Mouse (Mus musculus): ENCODE results near the gene Rnh1. TPM values are rescaled to one million over a fixed set of nuclear protein-coding genes. Genes with fewer than 3 reads are reported as not detected.

Rnh1 gene
- polyA plus RNA-seq, 1 experiment from 2014 or later: 50.0 TPM

DNA sequence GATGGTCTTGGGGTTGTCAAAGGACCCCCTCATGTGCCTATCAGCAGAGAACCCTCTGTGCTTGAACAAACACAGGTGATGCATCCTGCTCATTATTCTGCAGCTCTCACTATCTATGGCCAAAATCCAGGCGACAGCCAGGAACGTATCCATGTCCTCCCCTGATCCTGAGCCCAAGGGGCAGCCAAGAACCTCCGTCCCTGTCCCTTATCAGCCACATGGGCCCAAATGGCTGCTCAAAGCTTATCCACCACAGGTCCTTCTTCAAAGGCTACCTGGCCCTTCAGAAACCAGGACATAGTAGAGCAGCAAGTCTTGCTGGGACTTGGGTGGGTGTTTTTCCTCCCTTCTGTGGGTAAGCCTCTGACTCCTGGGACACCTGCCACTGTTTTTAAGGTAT, 15.5 kb upstream of the Rnh1 start:
- H3K27me3 ChIP-seq (replicated peaks): no peaks in the 10 kb centered on the region
- no peak for ATAC-seq (ENCODE audit: low FRiP score)
- WGBS: 88% methylated on average over 3 of the region's 3 CpGs

DNA sequence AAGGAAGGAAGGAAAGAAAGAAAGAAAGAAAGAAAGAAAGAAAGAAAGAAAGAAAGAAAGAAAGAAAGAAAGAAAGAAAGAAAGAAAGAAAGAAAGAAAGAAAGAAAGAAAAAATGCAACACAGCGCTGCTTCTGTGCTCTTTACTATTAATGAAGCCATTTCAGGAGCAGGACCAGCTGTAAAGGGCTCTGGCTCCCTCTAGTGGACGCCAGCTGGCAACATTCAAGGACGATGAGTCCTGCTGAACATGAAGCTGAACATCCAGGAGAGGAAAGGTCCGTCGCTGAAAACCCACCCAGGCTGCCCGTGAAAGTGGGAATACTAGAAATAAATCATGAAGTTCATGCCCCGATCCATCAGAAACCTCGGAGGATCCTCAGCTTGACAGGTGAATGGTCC, 3.5 kb upstream of the Rnh1 start:
- Histone ChIP-seq H3K27ac (replicated peaks) (no peak overlapping the region), H3K4me1 (peaks cover 13% of the 10 kb centered on the region), H3K4me2 (peak overlapping the region; percentile 6; the same call in 1 of the 2 replicates), H3K9ac (replicated peaks) (no peak overlapping the region), H3K27me3 (replicated peaks) (no peaks in the 10 kb centered on the region), H3K36me3 (no peaks in the 10 kb centered on the region), H3K4me3 (replicated peaks) (no peak overlapping the region), H3K9me3 (replicated peaks) (no peaks in the 10 kb centered on the region)
- no peak for ATAC-seq (ENCODE audit: low FRiP score)
- WGBS: 2% methylated on average over 8 of the region's 8 CpGs

More for the DNA sequence above, 15.5 kb upstream of the Rnh1 start:
- H3K4me3 ChIP-seq (replicated peaks): no peak overlapping the region
- no peak overlapping the region for H3K9ac ChIP-seq (replicated peaks)
- no peak overlapping the region for H3K27ac ChIP-seq (replicated peaks)
- peaks cover 15% of the 10 kb centered on the region for H3K4me1 ChIP-seq
- H3K4me2 ChIP-seq: no peak overlapping the region
- no peaks in the 10 kb centered on the region for H3K9me3 ChIP-seq (replicated peaks)
- H3K36me3 ChIP-seq: peaks cover 36% of the 10 kb centered on the region

DNA sequence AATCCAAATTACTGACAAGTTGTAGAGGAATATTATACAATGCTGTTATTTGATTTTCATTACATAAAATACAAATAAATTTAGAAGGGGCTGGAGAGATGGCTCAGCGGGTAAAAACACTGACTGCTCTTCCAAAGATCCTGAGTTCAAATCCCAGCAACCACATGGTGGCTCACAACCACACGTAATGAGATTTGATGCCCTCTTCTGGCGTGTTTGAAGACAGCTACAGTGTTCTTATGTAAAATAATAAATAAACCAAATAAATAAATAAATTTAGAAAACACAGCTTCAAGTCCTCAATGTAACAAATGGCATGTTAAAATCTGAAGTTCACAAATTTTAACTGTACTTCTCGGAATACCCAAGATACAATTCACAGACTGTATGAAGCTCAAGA, 2.4 kb upstream of the Rnh1 start:
- H3K4me1 ChIP-seq: peaks cover 13% of the 10 kb centered on the region

DNA sequence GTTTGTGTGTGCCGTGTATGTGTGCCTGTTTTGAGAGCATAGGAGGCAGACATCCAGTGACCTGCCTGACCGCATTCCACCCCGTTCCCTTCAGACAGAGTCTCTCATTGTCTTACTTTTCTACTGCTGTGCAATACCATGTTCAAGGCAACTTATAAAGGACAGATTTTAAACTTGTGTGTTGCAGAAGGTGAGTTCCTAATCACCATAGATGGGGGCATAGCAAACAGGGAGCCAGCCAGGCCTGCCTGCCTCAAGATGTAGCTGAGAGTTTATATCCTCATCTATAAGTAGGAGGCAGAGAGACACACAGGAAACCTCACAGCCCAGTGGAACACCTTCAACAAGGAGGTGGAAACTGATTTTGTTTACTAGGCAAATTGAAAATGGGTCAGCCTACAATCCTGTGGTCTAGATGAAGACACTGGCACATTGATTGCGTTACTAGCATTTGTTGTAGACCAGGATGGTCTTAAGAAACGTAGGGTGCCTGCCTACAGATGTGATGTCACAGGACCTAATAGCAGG, 730 bp upstream of the Rnh1 start:
- no peak for ATAC-seq (ENCODE audit: low FRiP score)
- Histone ChIP-seq H3K4me3 (replicated peaks) (peak overlapping the region; percentile 55), H3K27ac (replicated peaks) (peak overlapping the region; percentile 96), H3K4me1 (peaks cover 20% of the 10 kb centered on the region), H3K4me2 (peak overlapping the region; percentile 83), H3K27me3 (replicated peaks) (no peaks in the 10 kb centered on the region), H3K9ac (replicated peaks) (peak overlapping the region; percentile 59), H3K36me3 (no peaks in the 10 kb centered on the region), H3K9me3 (replicated peaks) (no peaks in the 10 kb centered on the region)
- 84% methylated on average over 5 of the region's 5 CpGs for whole genome bisulfite sequencing

More for the DNA sequence above, 2.4 kb upstream of the Rnh1 start:
- ATAC-seq (ENCODE audit: low FRiP score): no peak
- no peak overlapping the region for H3K4me2 ChIP-seq
- H3K27ac ChIP-seq (replicated peaks): no peak overlapping the region
- WGBS: 91% methylated on average over 4 of the region's 4 CpGs
- H3K9me3 ChIP-seq (replicated peaks): no peaks in the 10 kb centered on the region
- H3K27me3 ChIP-seq (replicated peaks): no peaks in the 10 kb centered on the region
- no peak overlapping the region for H3K9ac ChIP-seq (replicated peaks)
- no peak overlapping the region for H3K4me3 ChIP-seq (replicated peaks)
- H3K36me3 ChIP-seq: no peaks in the 10 kb centered on the region

DNA sequence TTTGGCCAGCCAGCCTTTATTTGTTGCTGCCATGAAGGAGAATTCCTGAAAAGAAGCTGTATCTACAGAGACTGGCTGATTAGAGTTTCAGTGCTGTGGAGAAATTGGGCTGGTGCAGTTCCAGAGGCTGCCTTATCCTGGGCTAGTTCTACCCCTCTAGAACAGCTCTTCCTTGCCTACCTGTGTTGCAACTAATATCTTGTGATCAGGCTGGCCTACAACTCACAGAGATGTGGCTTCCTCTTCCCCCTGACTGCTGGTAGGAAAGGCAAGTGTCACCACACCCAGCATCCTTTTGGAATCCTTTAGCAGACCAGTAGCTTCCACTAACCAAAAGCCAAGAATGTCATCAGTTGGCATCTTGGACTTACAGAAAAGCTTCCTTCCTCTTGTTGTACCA, 2.8 kb downstream of the Rnh1 start:
- Histone ChIP-seq H3K4me3 (replicated peaks) (no peak overlapping the region), H3K4me1 (peaks cover 26% of the 10 kb centered on the region), H3K27me3 (replicated peaks) (no peaks in the 10 kb centered on the region), H3K9ac (replicated peaks) (0 out of 2 replicates have a peak overlapping the region, but pooled peaks have one; percentile 2), H3K27ac (replicated peaks) (no peak overlapping the region), H3K4me2 (no peak overlapping the region), H3K9me3 (replicated peaks) (no peaks in the 10 kb centered on the region), H3K36me3 (peaks cover 7% of the 10 kb centered on the region; the same call in 1 of the 2 replicates)
- no peak for ATAC-seq (ENCODE audit: low FRiP score)

DNA sequence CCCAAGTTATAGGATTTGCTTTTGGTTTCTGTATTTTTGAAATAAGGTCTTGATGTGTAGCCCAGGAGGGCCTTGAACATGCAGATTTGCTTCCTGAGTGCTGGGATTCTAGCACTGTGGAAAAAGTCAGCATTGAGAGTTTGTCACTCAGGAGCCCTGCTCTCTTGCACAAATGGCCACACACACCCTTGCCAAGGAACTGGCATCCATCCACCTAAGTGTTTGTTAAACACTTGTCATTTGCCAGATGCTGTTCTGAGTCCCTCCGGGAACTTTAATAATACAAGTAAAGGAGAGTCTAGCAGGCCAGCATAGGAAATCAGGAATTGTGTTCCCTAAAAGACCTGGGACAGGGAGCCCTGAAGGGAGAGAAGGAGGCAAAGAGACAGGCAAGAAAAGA, 3.4 kb downstream of the Rnh1 start:
- Histone ChIP-seq H3K4me1 (peaks cover 26% of the 10 kb centered on the region), H3K36me3 (peaks cover 7% of the 10 kb centered on the region; the same call in 1 of the 2 replicates), H3K27me3 (replicated peaks) (no peaks in the 10 kb centered on the region), H3K9ac (replicated peaks) (0 out of 2 replicates have a peak overlapping the region, but pooled peaks have one; percentile 2), H3K4me3 (replicated peaks) (no peak overlapping the region), H3K27ac (replicated peaks) (no peak overlapping the region; the same call in 1 of the 2 replicates), H3K4me2 (no peak overlapping the region), H3K9me3 (replicated peaks) (no peaks in the 10 kb centered on the region)
- 68% methylated on average over 1 of the region's 1 CpGs for WGBS
- no peak for ATAC-seq (ENCODE audit: low FRiP score)

DNA sequence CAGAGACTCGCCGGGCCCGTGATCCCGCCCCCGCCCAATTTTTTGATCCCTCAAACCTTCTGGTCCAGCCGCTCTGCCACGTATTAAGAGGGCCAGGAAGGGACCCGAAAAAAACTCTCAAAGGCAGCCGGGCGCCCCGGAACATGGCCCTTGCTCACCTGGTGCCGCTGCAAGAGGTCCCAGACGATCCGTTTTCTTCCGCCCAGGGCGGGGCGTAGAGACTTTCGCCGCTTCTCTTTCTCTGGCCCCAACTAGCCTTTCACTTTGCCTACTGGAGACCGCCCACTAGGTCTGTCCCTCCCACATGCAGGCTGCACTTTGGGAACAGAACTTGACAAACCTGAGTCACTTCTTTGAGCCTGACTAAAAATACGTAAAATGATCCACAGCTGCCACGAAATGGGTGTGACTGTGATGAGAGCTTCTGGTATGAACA, 4.1 kb downstream of the Rnh1 start:
- peaks cover 10% of the 10 kb centered on the region; the same call in 1 of the 2 replicates for H3K36me3 ChIP-seq
- H3K4me2 ChIP-seq: peak overlapping the region; percentile 54
- 6% methylated on average over 22 of the region's 22 CpGs for WGBS
- H3K27me3 ChIP-seq (replicated peaks): no peaks in the 10 kb centered on the region
- no peak for ATAC-seq (ENCODE audit: low FRiP score)
- H3K9ac ChIP-seq (replicated peaks): peak overlapping the region; percentile 47
- peaks cover 25% of the 10 kb centered on the region for H3K4me1 ChIP-seq
- H3K27ac ChIP-seq (replicated peaks): 0 out of 2 replicates have a peak overlapping the region, but pooled peaks have one; percentile 4
- no peaks in the 10 kb centered on the region for H3K9me3 ChIP-seq (replicated peaks)
- H3K4me3 ChIP-seq (replicated peaks): peak overlapping the region; percentile 37

DNA sequence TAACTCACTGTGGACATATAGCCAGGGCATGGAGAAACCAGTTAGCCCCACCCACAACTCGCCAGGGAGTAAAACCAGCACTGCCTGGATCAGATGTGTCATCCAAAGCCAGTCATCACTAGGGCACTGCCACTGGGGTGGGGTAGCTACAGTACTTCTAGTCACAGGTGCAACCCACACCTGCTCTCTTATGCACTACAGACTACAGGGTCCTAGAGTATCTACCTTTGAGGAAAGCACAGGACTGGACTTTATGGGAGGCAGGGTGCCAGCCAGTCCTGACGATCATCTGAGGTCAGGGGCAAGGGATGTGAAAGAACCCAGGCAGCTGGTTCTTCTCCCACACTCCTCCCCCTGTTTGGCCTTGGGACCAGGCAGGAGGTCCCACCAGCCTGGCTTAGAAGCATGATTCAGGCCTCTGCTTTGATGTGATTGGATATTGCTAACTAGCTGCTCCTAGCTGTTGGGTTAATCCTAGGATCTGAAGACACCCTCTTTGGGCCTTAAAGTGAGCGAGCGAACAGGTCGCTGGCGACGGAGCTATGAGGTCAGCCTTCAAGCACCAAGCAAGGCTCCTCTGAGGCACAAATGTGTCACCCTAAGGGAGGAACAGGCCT, 4.6 kb downstream of the Rnh1 start:
- no peaks in the 10 kb centered on the region for H3K27me3 ChIP-seq (replicated peaks)
- ATAC-seq (ENCODE audit: low FRiP score): no peak

DNA sequence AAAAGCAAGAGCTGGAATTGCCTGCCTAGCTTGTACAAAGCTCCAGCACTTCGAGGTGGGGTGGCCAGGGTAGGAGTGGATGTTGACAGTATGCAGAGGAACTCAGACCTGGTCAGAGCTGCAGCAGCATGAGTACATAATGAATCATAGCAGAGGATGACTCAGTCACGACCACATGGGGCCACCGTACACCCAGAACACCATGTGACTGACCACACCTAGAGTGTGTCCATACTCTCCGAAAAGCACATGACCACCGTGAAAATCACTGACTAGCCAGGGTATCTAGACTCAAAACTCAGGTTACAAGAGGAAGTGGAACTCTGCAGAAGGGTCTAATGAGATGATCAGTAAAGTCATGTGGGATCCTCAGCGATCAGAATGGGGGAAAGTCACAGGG, 7.8 kb downstream of the Rnh1 start:
- no peaks in the 10 kb centered on the region for H3K9me3 ChIP-seq (replicated peaks)
- H3K4me2 ChIP-seq: no peak overlapping the region
- no peaks in the 10 kb centered on the region for H3K27me3 ChIP-seq (replicated peaks)
- no peak for ATAC-seq (ENCODE audit: low FRiP score)
- no peak overlapping the region for H3K9ac ChIP-seq (replicated peaks)
- H3K36me3 ChIP-seq: peaks cover 37% of the 10 kb centered on the region
- no peak overlapping the region for H3K4me3 ChIP-seq (replicated peaks)
- peaks cover 15% of the 10 kb centered on the region for H3K4me1 ChIP-seq
- WGBS: 90% methylated on average over 6 of the region's 6 CpGs
- no peak overlapping the region for H3K27ac ChIP-seq (replicated peaks)

More for the DNA sequence above, 4.6 kb downstream of the Rnh1 start:
- WGBS: 17% methylated on average over 7 of the region's 7 CpGs
- Histone ChIP-seq H3K9me3 (replicated peaks) (no peaks in the 10 kb centered on the region), H3K27ac (replicated peaks) (0 out of 2 replicates have a peak overlapping the region, but pooled peaks have one; percentile 4), H3K36me3 (peaks cover 13% of the 10 kb centered on the region), H3K9ac (replicated peaks) (peak overlapping the region; percentile 47), H3K4me3 (replicated peaks) (peak overlapping the region; percentile 37), H3K4me1 (peaks cover 20% of the 10 kb centered on the region), H3K4me2 (peak overlapping the region; percentile 54)

DNA sequence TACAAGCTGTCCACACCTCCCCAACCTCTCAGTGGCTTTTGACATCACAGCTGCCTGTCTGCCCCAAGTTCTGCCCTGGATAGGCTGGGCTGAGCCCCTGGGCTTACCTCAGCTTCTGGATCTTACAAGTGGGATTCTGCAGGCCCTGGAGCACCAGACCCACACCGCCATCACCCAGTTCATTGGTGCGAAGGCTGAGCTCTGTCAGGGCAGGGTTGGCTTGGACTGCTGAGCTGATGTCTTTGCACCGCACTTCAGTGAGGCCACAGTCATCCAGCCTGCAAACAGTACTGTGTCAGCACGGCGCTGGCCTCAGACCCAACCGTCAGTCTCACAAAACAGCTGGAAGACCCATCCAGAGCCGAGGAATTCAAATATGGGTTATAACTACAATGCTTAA, 8.3 kb downstream of the Rnh1 start:
- Histone ChIP-seq H3K36me3 (peaks cover 39% of the 10 kb centered on the region), H3K4me2 (no peak overlapping the region), H3K27me3 (replicated peaks) (no peaks in the 10 kb centered on the region), H3K9me3 (replicated peaks) (no peaks in the 10 kb centered on the region), H3K4me1 (peaks cover 15% of the 10 kb centered on the region), H3K27ac (replicated peaks) (no peak overlapping the region), H3K9ac (replicated peaks) (no peak overlapping the region), H3K4me3 (replicated peaks) (no peak overlapping the region)
- WGBS: 93% methylated on average over 7 of the region's 7 CpGs
- ATAC-seq (ENCODE audit: low FRiP score): no peak

DNA sequence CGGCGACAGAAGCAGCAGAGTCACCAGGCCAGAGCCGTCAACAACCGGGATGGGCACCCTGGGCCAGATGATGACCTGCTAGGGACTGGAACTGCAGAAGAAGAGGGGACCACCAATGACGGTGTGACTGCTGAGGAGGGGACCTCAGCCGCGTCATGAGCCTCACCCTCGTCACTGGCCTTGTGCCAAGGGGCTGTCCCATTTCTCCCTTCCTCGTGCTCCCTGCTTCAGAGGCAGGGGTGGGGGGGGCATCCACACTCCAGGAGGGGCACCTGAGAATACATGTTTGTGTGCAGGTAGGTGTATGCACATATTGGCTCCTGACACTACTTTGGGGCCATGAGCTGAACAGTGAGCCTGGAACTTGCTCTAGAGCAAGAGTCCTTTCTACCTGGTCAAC, 17.3 kb downstream of the Rnh1 start:
- Histone ChIP-seq H3K36me3 (peaks cover 52% of the 10 kb centered on the region), H3K4me1 (no peaks in the 10 kb centered on the region), H3K4me2 (no peak overlapping the region), H3K27ac (replicated peaks) (no peak overlapping the region), H3K9ac (replicated peaks) (no peak overlapping the region), H3K9me3 (replicated peaks) (no peaks in the 10 kb centered on the region), H3K27me3 (replicated peaks) (no peaks in the 10 kb centered on the region), H3K4me3 (replicated peaks) (no peak overlapping the region)
- WGBS: 91% methylated on average over 9 of the region's 9 CpGs
- no peak for ATAC-seq (ENCODE audit: low FRiP score)

DNA sequence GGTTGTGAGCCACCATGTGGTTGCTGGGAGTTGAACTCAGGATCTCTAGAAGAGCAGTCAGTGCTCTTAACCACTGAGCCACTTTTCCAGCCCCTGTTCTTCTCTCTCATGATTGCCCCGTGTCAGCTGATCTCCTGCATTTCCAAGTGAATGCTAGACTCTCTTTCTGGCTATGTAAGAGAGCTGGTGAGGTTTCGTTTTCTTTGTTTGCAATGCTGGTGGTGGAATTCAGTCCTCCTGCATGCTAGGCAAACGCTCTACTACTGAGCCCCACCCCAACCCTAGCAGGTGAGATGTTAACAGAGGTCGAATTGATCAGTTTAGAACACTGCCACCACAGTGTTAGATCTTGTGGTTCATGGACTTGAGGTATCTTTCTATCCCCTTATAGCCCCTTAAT, 24.0 kb downstream of the Rnh1 start:
- Histone ChIP-seq H3K4me3 (replicated peaks) (no peak overlapping the region), H3K27ac (replicated peaks) (no peak overlapping the region), H3K4me2 (no peak overlapping the region), H3K9ac (replicated peaks) (no peak overlapping the region), H3K36me3 (peaks cover 49% of the 10 kb centered on the region), H3K27me3 (replicated peaks) (no peaks in the 10 kb centered on the region), H3K4me1 (no peaks in the 10 kb centered on the region), H3K9me3 (replicated peaks) (no peaks in the 10 kb centered on the region)
- 76% methylated on average over 4 of the region's 4 CpGs for WGBS
- ATAC-seq (ENCODE audit: low FRiP score): no peak

All from neural tube, embryonic 15.5 days (tissue).